Mouse (Mus musculus) megakaryocyte progenitor cell, adult 5-6 weeks (primary cell): ENCODE data around the gene Pnkd. TPM values are rescaled to one million over a fixed set of nuclear protein-coding genes. Genes with fewer than 3 reads are reported as not detected.

Experiments
- ATAC-seq: replicated peaks from 2 replicates; pipeline ENCODE4 v1.8.0; 2016; ENCODE audit warnings: mild to moderate bottlenecking, moderate TSS enrichment, inconsistent platforms; ENCODE audit not compliant: poor library complexity
- total RNA-seq, 2 experiments: library from RNA; stranded (forward) in 1 of 2; stranded (reverse) in 1 of 2; fragments of 157-497, 149-512 nt in 1 of 2; fragments of 200-1000 nt in 1 of 2; gene quantifications; 2 replicates each; pipeline versions ENCODE4 v1.2.3 to v1.2.4; 2015 to 2017

Pnkd gene
- total RNA-seq, 2 experiments from 2014 or later: 21.6 to 32.4 TPM

- ATAC-seq: no peak; the same call in 1 of the 2 replicates
Observed at GRCm38 (mm10) chr1:74294733-74295455, 10.2 kb downstream of the Pnkd start.

- peak; percentile 94 for ATAC-seq
Observed at GRCm38 (mm10) chr1:74295456-74296171, 10.9 kb downstream of the Pnkd start.

DNA sequence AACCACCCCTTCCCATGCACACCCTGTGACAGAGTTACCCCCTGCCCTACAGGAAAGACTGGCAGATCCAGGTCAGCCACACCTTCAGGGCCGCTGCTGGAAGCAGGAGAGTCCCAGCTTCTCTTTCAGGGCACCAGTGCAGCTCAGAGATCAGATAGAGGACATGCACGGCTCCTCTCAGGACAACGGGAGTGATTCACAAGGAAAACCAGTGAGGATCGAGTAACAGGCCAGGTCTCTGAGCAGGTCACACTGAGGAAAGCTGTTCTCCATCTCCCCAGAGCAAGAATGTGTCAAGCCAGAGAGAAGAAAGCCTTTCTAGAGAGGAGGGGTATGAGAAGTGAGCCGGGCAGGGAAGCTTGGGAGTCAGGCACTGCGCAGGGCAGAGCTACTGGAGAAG lies 11.7 kb downstream of the Pnkd start:
- ATAC-seq: no peak

GRCm38 (mm10) chr1:74297269-74297668 lies 12.5 kb downstream of the Pnkd start:
- no peak for ATAC-seq

DNA sequence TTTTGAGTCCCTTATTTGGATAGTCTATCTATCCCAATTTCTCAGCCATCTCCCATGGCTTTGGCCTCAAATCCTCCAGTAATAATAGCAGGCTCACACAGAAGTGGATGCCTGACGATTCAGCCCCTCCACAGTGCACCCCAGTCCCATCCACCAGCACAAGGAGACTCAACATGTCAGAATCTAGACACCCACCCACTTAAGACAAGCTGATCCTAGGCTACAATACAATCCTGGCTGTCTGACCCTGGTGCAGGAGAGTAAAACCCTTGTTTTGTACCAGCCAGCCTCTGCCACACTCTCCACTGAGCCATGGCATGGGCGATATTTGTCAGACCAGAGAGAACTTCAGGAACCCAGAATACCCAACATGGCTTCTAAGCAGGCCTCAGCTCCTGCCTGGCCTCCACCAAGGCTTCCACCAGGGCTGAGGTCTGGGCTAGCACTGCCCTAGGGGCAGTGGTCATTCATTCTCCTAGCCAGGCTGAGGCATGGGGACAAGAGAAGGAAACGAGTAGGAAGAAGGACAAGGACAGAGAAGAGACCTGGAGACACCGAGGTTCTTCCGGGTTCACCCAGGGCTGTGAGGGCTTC lies 13.5 kb downstream of the Pnkd start:
- ATAC-seq: no peak

GRCm38 (mm10) chr1:74298996-74299395 lies 14.3 kb downstream of the Pnkd start:
- ATAC-seq: no peak

DNA sequence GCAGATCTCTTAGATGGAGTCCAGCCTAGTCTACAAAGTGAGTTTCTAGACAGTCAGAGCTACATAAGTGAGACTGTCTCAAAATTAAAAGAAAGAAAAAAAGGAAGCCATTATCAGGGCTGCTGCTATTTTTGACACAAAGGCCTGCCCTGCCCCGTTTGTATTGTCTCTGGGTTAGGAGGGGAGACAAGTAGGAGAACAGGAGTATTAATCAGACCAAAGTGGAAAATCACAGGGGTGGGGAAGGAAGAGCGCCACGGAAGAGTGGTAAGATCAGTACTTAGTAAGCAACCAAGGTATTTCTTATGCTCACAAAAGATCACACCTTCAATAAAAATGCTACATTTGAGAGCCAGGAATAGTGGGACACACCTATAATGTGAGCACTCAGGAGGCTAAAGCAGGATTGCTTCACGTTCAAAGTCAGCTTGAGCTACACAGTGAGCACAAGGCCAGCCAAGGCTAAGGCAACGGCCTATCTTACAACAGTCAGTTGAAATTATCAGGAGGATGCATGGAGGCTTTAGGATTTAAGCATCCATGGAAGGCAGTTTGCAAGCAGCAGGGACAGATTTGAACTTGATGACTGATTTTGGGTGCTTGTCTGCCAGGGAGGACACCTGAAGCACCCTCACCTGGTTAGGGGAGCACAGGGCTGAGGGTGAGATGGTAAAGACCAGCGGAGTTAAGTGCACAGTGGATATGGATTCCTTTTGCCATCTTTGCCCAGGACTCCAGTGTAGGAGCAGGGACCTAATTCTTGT lies 15.8 kb downstream of the Pnkd start:
- no peak for ATAC-seq

DNA sequence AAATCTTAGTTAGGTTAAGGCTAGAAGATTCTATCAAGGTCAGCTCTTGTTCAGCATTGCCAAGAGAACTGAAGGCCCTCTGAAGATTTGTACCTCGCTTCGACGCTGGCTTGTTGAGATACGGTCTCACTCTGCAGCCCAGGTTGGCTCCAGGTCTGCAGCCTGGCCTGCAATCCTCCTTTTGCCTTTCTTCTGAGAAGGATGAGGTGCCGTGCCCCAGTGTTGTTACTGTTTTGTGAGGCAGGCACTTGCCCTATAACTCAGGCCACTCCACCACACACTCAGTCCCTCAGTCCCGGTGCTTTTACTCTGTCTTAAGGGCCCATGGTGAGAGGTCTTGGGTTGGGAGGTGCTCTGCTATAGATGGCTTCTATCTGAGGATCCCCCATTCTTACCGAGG lies 17.5 kb downstream of the Pnkd start:
- ATAC-seq: no peak

DNA sequence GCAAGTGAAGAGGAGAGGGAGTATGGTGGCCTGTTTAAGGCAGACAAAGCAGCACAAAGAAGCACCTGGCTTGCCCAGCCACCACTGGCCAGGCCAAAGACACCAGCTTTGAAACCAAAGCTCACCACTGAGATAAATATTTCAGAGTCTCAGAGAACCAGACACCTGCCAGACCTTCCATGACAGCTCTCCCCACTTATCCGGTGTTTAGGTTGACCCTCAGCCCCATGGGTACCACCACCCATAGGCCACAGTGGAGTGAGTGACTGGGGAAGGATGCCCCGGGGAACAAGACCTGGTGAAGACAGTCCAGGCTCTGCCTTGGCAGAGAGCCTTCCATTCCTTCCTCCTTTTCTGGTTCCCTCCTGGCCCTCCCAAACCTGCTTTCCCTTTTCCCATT lies 18.1 kb downstream of the Pnkd start:
- ATAC-seq: no peak

DNA sequence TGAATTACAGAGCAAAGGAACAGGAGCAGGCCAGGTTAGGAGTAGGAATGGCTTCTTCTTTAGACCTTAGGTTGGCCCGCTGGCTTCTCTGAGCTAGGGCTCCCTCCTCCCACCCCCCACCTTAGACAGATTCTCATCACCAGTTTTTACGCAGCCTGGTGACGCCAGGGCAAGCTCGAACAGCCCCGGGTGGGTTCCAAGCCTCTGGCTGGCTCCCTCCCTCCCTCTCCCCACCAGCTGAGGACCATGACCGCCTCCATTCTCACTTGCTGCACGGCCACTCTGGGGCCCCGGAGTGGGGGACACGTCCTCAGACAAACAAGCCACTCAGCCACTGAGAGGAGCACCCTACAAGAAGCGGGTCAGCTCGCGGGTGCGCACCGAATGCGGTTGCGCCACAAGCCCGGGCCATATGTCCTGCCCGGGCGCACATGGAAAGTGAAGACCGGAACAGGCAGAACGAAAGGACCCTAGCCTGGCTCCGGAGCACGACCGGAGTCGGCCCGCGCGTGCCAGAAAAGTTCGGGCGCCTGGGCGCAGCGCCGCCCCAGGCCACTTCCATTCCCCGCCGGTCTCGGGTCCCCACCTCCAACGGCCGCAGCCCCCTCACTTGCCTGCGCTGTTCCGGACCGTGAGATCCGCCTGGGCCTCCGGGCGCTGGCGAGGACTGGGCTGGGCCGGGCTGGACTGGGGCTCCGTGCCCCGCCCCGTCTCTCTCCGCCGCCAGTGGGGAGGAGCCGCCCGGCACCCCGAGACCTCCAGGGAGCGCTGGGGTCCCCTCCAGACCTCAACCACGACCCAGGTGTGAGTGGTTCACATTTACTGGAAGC lies 19.0 kb downstream of the Pnkd start:
- peak; percentile 76 for ATAC-seq

DNA sequence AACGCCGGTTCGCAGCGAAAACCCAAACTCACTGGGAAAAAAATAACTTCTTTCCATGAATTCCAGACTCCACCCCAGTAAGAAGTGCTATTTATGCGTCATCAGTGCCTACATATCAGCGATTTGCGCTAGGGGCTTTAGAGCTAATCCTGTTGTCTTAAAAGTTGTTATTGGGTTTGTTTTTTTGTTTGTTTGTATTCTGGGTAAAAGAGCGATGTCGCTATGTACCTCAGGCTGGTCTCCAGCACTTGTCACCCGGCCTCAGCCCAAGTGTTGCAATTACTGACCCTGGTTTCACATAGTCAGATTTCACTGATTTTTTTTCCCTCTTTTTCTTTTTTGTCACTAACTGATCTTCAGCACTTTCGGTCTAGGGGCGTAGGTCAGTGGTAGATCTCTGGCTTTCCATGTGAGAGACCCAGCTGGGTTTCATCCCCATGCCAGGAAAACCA lies 19.6 kb downstream of the Pnkd start:
- ATAC-seq: peak; percentile 15

DNA sequence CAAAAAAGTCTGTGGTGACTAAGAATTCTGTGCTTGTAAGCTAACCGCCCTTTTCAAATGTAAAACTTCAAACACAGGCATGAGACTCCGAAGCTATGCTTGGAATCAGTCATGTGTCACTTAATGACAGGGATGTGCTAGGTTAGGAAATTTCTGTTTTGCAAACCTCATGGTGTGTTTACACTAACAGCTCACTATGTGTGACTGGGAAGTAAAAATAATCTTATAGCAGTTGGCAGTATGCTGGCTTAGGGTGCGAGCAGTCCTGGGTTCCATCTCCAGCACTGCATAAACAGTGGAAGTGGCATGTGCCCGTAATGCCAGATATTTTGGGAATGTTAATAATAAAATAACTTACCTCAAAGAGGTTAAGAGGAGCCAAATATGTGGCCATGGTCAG lies 20.2 kb downstream of the Pnkd start:
- no peak for ATAC-seq

GRCm38 (mm10) chr1:74305522-74305921 lies 20.8 kb downstream of the Pnkd start, which contains the start of gene Tmbim1:
Tmbim1 (minus strand) TSS chr1:74305622.
- ATAC-seq: no peak

DNA sequence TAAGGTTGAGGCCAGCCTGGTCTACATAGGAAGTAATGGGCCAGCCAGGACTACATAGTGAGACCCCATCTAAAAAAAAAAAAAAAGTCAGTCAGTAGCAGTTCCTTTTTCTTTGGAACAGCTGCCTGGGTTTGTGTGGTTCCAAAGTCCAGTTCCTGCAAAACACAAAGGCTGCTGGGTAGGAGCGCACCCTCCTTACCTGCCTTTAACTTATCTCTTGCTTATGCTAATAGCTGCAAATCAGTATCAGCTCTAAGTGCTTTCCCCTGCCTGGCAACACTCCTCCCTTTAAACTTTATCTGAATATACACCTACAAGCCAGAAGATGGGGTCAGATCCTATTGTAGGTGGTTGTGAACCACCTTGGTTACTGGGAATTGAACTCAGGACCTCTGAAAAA lies 22.4 kb downstream of the Pnkd start:
- ATAC-seq: no peak

- no peak for ATAC-seq
Observed at GRCm38 (mm10) chr1:74308001-74308964, 23.6 kb downstream of the Pnkd start.

- ATAC-seq: no peak
Observed at GRCm38 (mm10) chr1:74309767-74310166, 25.0 kb downstream of the Pnkd start.

- peak; percentile 94 for ATAC-seq
Observed at GRCm38 (mm10) chr1:74313049-74313692, 28.4 kb downstream of the Pnkd start.

- no peak for ATAC-seq
Observed at GRCm38 (mm10) chr1:74314796-74315195, 30.1 kb downstream of the Pnkd start.
